Comparison of ENCODE assay signal across 8 mouse cellular contexts in the genomic region with DNA sequence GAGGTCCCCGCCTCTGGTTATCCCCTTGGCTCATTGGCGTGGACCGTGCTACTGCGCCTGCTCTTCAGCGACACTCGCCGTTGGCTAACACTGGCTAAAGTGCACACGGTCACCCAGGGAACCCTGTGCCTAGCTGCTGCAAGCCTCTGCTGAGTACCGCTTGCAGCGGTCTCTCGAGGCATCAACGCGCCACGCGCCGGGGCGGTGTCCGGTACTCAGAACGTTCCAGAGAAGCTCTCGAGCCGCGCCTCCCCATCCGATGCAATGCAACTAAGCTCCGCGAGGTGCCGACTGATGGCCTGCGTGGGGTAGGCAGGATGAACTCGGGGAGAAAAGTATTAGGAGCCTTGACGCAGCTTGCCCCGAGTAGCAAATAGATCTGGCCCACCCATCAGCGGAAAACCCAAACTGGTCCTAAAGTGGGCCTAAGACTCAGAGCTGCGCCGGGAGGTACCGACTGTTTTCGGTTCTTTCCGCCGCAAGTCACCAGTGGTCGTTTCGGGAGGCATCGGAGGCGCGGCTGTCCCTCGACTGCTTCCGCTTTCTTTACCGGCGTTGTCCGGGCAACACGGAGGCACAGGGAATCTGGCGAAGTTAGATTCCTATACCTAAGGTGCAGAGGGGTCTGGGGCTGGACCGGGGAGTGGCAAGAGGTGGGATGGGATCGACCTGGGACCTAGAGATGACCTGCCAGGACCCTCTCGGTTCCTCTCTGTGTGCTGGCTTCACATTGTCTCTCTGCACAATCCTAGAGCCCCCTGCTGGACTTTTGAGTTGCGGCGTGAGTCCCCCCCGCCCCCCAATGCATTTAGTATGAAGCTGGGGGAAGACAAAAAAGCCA. TPM values are rescaled to one million over a fixed set of nuclear protein-coding genes. Genes with fewer than 3 reads are reported as not detected.
A peak's percentile ranks its signal among the peaks of the same experiment; 100 is the strongest.
DNase-seq lines count a peak whose midpoint lies in the region; ATAC-seq and TF ChIP-seq lines count a peak whose summit lies in the region.

No protein-coding gene starts in this region.

- TF ChIP-seq CTCF in testis, adult 2 months (IDR thresholded peaks at IDR 0.05; ENCODE audit: control insufficient read depth, insufficient read depth, insufficient replicate concordance, low read depth, low read length), result no peak

- peaks cover 21% of the 10 kb centered on the region for H3K4me1 ChIP-seq in heart, embryonic 15.5 days (replicated peaks)
- H3K4me1 ChIP-seq in neural tube, embryonic 12.5 days, result peaks cover 17% of the 10 kb centered on the region
- H3K4me1 ChIP-seq in testis, adult 2 months (ENCODE audit: control insufficient read depth, insufficient read depth, low read length), result no peaks in the 10 kb centered on the region; the same call in 1 of the 2 replicates

- H3K4me2 ChIP-seq in heart, embryonic 15.5 days, result peak overlapping the region; percentile 96
- peak overlapping the region; percentile 97 for H3K4me2 ChIP-seq in neural tube, embryonic 12.5 days (replicated peaks)

- no peaks in the 10 kb centered on the region for H3K27me3 ChIP-seq in heart, embryonic 15.5 days
- no peaks in the 10 kb centered on the region for H3K27me3 ChIP-seq in neural tube, embryonic 12.5 days (replicated peaks)
- no peaks in the 10 kb centered on the region for H3K27me3 ChIP-seq in testis, adult 2 months (ENCODE audit: control insufficient read depth, insufficient read depth, low read length)

- DNase-seq in adrenal gland, postnatal 36 days, result peak; percentile 86 to 87
- DNase-seq in fat pad, adult 2 months (ENCODE audit: extremely low read depth, low read depth, low spot score), result peak; percentile 16
- DNase-seq in kidney, postnatal 25 days, result peak; percentile 84 to 93
- DNase-seq in lung, adult 18-20 months, result peak; percentile 82 to 87

- peak; percentile 28 for ATAC-seq in CD4-positive, CD25-positive, alpha-beta regulatory T cell, adult 4 months
- peak; percentile 80 for ATAC-seq in heart, embryonic 15.5 days (replicated peaks; ENCODE audit: insufficient number of reproducible peaks, insufficient read depth, low FRiP score, low read depth)
- ATAC-seq in neural tube, embryonic 12.5 days (ENCODE audit: low FRiP score, low read depth), result peak; percentile 92

- H3K36me3 ChIP-seq in heart, embryonic 15.5 days, result peaks cover 11% of the 10 kb centered on the region
- peaks cover 12% of the 10 kb centered on the region for H3K36me3 ChIP-seq in neural tube, embryonic 12.5 days
- H3K36me3 ChIP-seq in testis, adult 2 months (ENCODE audit: control insufficient read depth, insufficient read depth, low read length), result peaks cover 2% of the 10 kb centered on the region

- H3K9ac ChIP-seq in heart, embryonic 15.5 days, result peak overlapping the region; percentile 70
- H3K9ac ChIP-seq in neural tube, embryonic 12.5 days, result peak overlapping the region; percentile 75

- peak; percentile 74 for TF ChIP-seq POLR2A in testis, adult 2 months (IDR thresholded peaks at IDR 0.05; ENCODE audit: control insufficient read depth, low read depth, low read length)

- H3K4me3 ChIP-seq in heart, embryonic 15.5 days, result peak overlapping the region; percentile 96
- H3K4me3 ChIP-seq in neural tube, embryonic 12.5 days, result peak overlapping the region; percentile 100
- H3K4me3 ChIP-seq in testis, adult 2 months (ENCODE audit: control insufficient read depth, low read depth, low read length), result peak overlapping the region; percentile 96

- peak overlapping the region; percentile 84 for H3K27ac ChIP-seq in heart, embryonic 15.5 days
- peak overlapping the region; percentile 62 for H3K27ac ChIP-seq in neural tube, embryonic 12.5 days
- peak overlapping the region; percentile 93 for H3K27ac ChIP-seq in testis, adult 2 months (ENCODE audit: control insufficient read depth, insufficient read depth, low read depth, low read length)

- WGBS in heart, embryonic 15.5 days, result under 1% methylated on average over 55 of the region's 55 CpGs
- under 1% methylated on average over 55 of the region's 55 CpGs for WGBS in neural tube, embryonic 12.5 days

- no peaks in the 10 kb centered on the region for H3K9me3 ChIP-seq in heart, embryonic 15.5 days (replicated peaks)
- H3K9me3 ChIP-seq in neural tube, embryonic 12.5 days, result no peaks in the 10 kb centered on the region

RNA-seq across cellular contexts. Expression of a gene that starts 0.6 kb away (rescaled TPM):
- 10 to 100 TPM; 12.3 to 25.1 TPM for polyA plus RNA-seq in CD4-positive, CD25-positive, alpha-beta regulatory T cell, adult 4 months (2017; shearing (Covaris generic))
- 10 to 100 TPM; 18.9 to 32.1 TPM for total RNA-seq in adrenal gland, postnatal 36 days (2021)
- polyA plus RNA-seq in heart, embryonic 15.5 days (2015; fragmentation: Nextera tagmentation; extraction: Ambion mirVana), result 8.9 and 13.3 TPM in 2 replicates
- polyA plus RNA-seq in neural tube, embryonic 12.5 days (2016; fragmentation: Nextera tagmentation; extraction: Ambion mirVana), result 23.0 and 29.4 TPM in 2 replicates
- polyA plus RNA-seq in testis, adult 2 months (2012; rRNA removed), result 130 and 146 TPM in 2 replicates

RNA-seq across cellular contexts. Expression of a gene that starts 0.9 kb away (rescaled TPM):
- polyA plus RNA-seq in CD4-positive, CD25-positive, alpha-beta regulatory T cell, adult 4 months (2017; shearing (Covaris generic)), result 1 to 10 TPM; 6.1 to 7.4 TPM
- total RNA-seq in adrenal gland, postnatal 36 days (2021), result 10 to 100 TPM; 18.8 to 21.5 TPM
- polyA plus RNA-seq in heart, embryonic 15.5 days (2015; fragmentation: Nextera tagmentation; extraction: Ambion mirVana), result 4.1 and 6.3 TPM in 2 replicates
- 12.0 and 13.1 TPM in 2 replicates for polyA plus RNA-seq in neural tube, embryonic 12.5 days (2016; fragmentation: Nextera tagmentation; extraction: Ambion mirVana)
- 26.5 and 27.6 TPM in 2 replicates for polyA plus RNA-seq in testis, adult 2 months (2012; rRNA removed)

RNA-seq across cellular contexts. Expression of a gene that starts 56.0 kb away (rescaled TPM):
- 10 to 100 TPM; 28.2 to 39.5 TPM for polyA plus RNA-seq in CD4-positive, CD25-positive, alpha-beta regulatory T cell, adult 4 months (2017; shearing (Covaris generic))
- 10 to 100 TPM; 25.1 to 26.4 TPM for total RNA-seq in adrenal gland, postnatal 36 days (2021)
- 73.4 and 100 TPM in 2 replicates for polyA plus RNA-seq in heart, embryonic 15.5 days (2015; fragmentation: Nextera tagmentation; extraction: Ambion mirVana)
- 183 TPM in 2 replicates for polyA plus RNA-seq in neural tube, embryonic 12.5 days (2016; fragmentation: Nextera tagmentation; extraction: Ambion mirVana)
- polyA plus RNA-seq in testis, adult 2 months (2012; rRNA removed), result 5.4 and 6.5 TPM in 2 replicates

Comparison
In these comparisons a context has a peak if more than half of its experiments do, and no peak if none do; other contexts are left out.
1. Peak in every context shown above with its lines: DNase-seq, ATAC-seq, H3K4me3 ChIP-seq and H3K27ac ChIP-seq.
2. ATAC-seq: peak in every context shown above with its lines; median percentile 92 in neural tube, embryonic 12.5 days; 80 in heart, embryonic 15.5 days; 28 in CD4-positive, CD25-positive, alpha-beta regulatory T cell, adult 4 months.
3. DNase-seq: peak in every context shown above with its lines; median percentile 88 in kidney, postnatal 25 days; 86 in adrenal gland, postnatal 36 days; 84 in lung, adult 18-20 months; 16 in fat pad, adult 2 months.